Mouse (Mus musculus): ENCODE measurements around the gene Bnipl. TPM values are rescaled to one million over a fixed set of nuclear protein-coding genes. Genes with fewer than 3 reads are reported as not detected.
"Not testable (repeated sequence)": the region's sequence is repeated elsewhere in the genome, so short reads cannot be mapped to it uniquely, and the experiment has no call there.

The Bnipl gene
- polyA plus RNA-seq, 1 experiment from 2014 or later, result 4.6 TPM

- H3K9me3 ChIP-seq (ENCODE audit: control insufficient read depth, low read length); ATAC-seq (ENCODE audit: low read depth); H3K4me2 ChIP-seq (ENCODE audit: low read depth, low read length); H3K4me3 ChIP-seq (ENCODE audit: low read length); H3K27me3 ChIP-seq (ENCODE audit: control insufficient read depth, insufficient read depth, low read depth, low read length); H3K36me3 ChIP-seq (ENCODE audit: control insufficient read depth, insufficient read depth, low read length); H3K4me1 ChIP-seq (replicated peaks; ENCODE audit: control insufficient read depth, insufficient read depth, low read length); H3K27ac ChIP-seq (ENCODE audit: low read length); H3K9ac ChIP-seq (ENCODE audit: low read length): not testable (repeated sequence)
- 93% methylated on average over 7 of the region's 10 CpGs for WGBS
These were observed 37.9 kb downstream of the Bnipl start for GRCm38 (mm10) chr3:95212889-95213608.

- Histone ChIP-seq H3K36me3 (ENCODE audit: control insufficient read depth, insufficient read depth, low read length) (peaks cover 13% of the 10 kb centered on the region), H3K27ac (ENCODE audit: low read length) (no peak overlapping the region), H3K4me2 (ENCODE audit: low read depth, low read length) (no peak overlapping the region), H3K27me3 (ENCODE audit: control insufficient read depth, insufficient read depth, low read depth, low read length) (no peaks in the 10 kb centered on the region), H3K4me3 (ENCODE audit: low read length) (no peak overlapping the region), H3K9me3 (ENCODE audit: control insufficient read depth, low read length) (no peaks in the 10 kb centered on the region), H3K4me1 (replicated peaks; ENCODE audit: control insufficient read depth, insufficient read depth, low read length) (no peaks in the 10 kb centered on the region), H3K9ac (ENCODE audit: low read length) (no peak overlapping the region)
- ATAC-seq (ENCODE audit: low read depth), result no peak
- WGBS, result 77% methylated on average over 2 of the region's 2 CpGs
These were observed 40.4 kb downstream of the Bnipl start for GRCm38 (mm10) chr3:95210585-95210984.

- ATAC-seq (ENCODE audit: low read depth), result no peak
- Histone ChIP-seq H3K4me2 (ENCODE audit: low read depth, low read length) (no peak overlapping the region), H3K9me3 (ENCODE audit: control insufficient read depth, low read length) (no peaks in the 10 kb centered on the region), H3K9ac (ENCODE audit: low read length) (no peak overlapping the region), H3K27ac (ENCODE audit: low read length) (no peak overlapping the region), H3K4me3 (ENCODE audit: low read length) (no peak overlapping the region), H3K4me1 (replicated peaks; ENCODE audit: control insufficient read depth, insufficient read depth, low read length) (no peaks in the 10 kb centered on the region), H3K27me3 (ENCODE audit: control insufficient read depth, insufficient read depth, low read depth, low read length) (no peaks in the 10 kb centered on the region), H3K36me3 (ENCODE audit: control insufficient read depth, insufficient read depth, low read length) (peaks cover 19% of the 10 kb centered on the region)
- 80% methylated on average over 4 of the region's 4 CpGs for WGBS
These were observed 42.7 kb downstream of the Bnipl start for GRCm38 (mm10) chr3:95208286-95208685.

- no peaks in the 10 kb centered on the region for H3K9me3 ChIP-seq (ENCODE audit: control insufficient read depth, low read length)
- H3K4me1 ChIP-seq (replicated peaks; ENCODE audit: control insufficient read depth, insufficient read depth, low read length), result no peaks in the 10 kb centered on the region
- 92% methylated on average over 6 of the region's 6 CpGs for WGBS
- no peak for ATAC-seq (ENCODE audit: low read depth)
- H3K27ac ChIP-seq (ENCODE audit: low read length), result no peak overlapping the region
- H3K36me3 ChIP-seq (ENCODE audit: control insufficient read depth, insufficient read depth, low read length), result peaks cover 53% of the 10 kb centered on the region
- H3K27me3 ChIP-seq (ENCODE audit: control insufficient read depth, insufficient read depth, low read depth, low read length), result no peaks in the 10 kb centered on the region
- no peak overlapping the region for H3K4me3 ChIP-seq (ENCODE audit: low read length)
- H3K4me2 ChIP-seq (ENCODE audit: low read depth, low read length), result no peak overlapping the region
- no peak overlapping the region for H3K9ac ChIP-seq (ENCODE audit: low read length)
These were observed 47.1 kb downstream of the Bnipl start for GRCm38 (mm10) chr3:95203880-95204279.

- no peak overlapping the region for H3K4me3 ChIP-seq (ENCODE audit: low read length)
These were observed 50.4 kb downstream of the Bnipl start for GRCm38 (mm10) chr3:95200562-95200961.

GRCm38 (mm10) chr3:95200132-95200531 lies 50.9 kb downstream of the Bnipl start:
- no peak overlapping the region for H3K27ac ChIP-seq (ENCODE audit: low read length)
- no peak overlapping the region for H3K9ac ChIP-seq (ENCODE audit: low read length)
- no peak for ATAC-seq (ENCODE audit: low read depth)
- H3K9me3 ChIP-seq (ENCODE audit: control insufficient read depth, low read length), result no peaks in the 10 kb centered on the region
- peaks cover 73% of the 10 kb centered on the region for H3K36me3 ChIP-seq (ENCODE audit: control insufficient read depth, insufficient read depth, low read length)
- H3K4me2 ChIP-seq (ENCODE audit: low read depth, low read length), result no peak overlapping the region
- 81% methylated on average over 7 of the region's 7 CpGs for WGBS
- H3K27me3 ChIP-seq (ENCODE audit: control insufficient read depth, insufficient read depth, low read depth, low read length), result no peaks in the 10 kb centered on the region
- H3K4me3 ChIP-seq (ENCODE audit: low read length), result no peak overlapping the region
- no peaks in the 10 kb centered on the region for H3K4me1 ChIP-seq (replicated peaks; ENCODE audit: control insufficient read depth, insufficient read depth, low read length)

More at GRCm38 (mm10) chr3:95200562-95200961, 50.4 kb downstream of the Bnipl start:
- Histone ChIP-seq H3K27ac (ENCODE audit: low read length) (no peak overlapping the region), H3K9ac (ENCODE audit: low read length) (no peak overlapping the region), H3K36me3 (ENCODE audit: control insufficient read depth, insufficient read depth, low read length) (peaks cover 70% of the 10 kb centered on the region), H3K4me2 (ENCODE audit: low read depth, low read length) (no peak overlapping the region), H3K27me3 (ENCODE audit: control insufficient read depth, insufficient read depth, low read depth, low read length) (no peaks in the 10 kb centered on the region), H3K9me3 (ENCODE audit: control insufficient read depth, low read length) (no peaks in the 10 kb centered on the region), H3K4me1 (replicated peaks; ENCODE audit: control insufficient read depth, insufficient read depth, low read length) (no peaks in the 10 kb centered on the region)
- WGBS, result 85% methylated on average over 2 of the region's 2 CpGs
- no peak for ATAC-seq (ENCODE audit: low read depth)

GRCm38 (mm10) chr3:95199101-95199500 lies 51.9 kb downstream of the Bnipl start:
- H3K9me3 ChIP-seq (ENCODE audit: control insufficient read depth, low read length), result no peaks in the 10 kb centered on the region
- no peak overlapping the region for H3K27ac ChIP-seq (ENCODE audit: low read length)
- H3K4me1 ChIP-seq (replicated peaks; ENCODE audit: control insufficient read depth, insufficient read depth, low read length), result no peaks in the 10 kb centered on the region
- 65% methylated on average over 1 of the region's 1 CpGs for WGBS
- peaks cover 67% of the 10 kb centered on the region for H3K36me3 ChIP-seq (ENCODE audit: control insufficient read depth, insufficient read depth, low read length)
- no peak for ATAC-seq (ENCODE audit: low read depth)
- no peak overlapping the region for H3K9ac ChIP-seq (ENCODE audit: low read length)
- no peak overlapping the region for H3K4me2 ChIP-seq (ENCODE audit: low read depth, low read length)
- no peak overlapping the region for H3K4me3 ChIP-seq (ENCODE audit: low read length)
- no peaks in the 10 kb centered on the region for H3K27me3 ChIP-seq (ENCODE audit: control insufficient read depth, insufficient read depth, low read depth, low read length)

- no peak overlapping the region for H3K27ac ChIP-seq (ENCODE audit: low read length)
- no peaks in the 10 kb centered on the region for H3K27me3 ChIP-seq (ENCODE audit: control insufficient read depth, insufficient read depth, low read depth, low read length)
- peaks cover 48% of the 10 kb centered on the region for H3K36me3 ChIP-seq (ENCODE audit: control insufficient read depth, insufficient read depth, low read length)
- no peak for ATAC-seq (ENCODE audit: low read depth)
- H3K9me3 ChIP-seq (ENCODE audit: control insufficient read depth, low read length), result no peaks in the 10 kb centered on the region
- no peak overlapping the region for H3K4me3 ChIP-seq (ENCODE audit: low read length)
- no peaks in the 10 kb centered on the region for H3K4me1 ChIP-seq (replicated peaks; ENCODE audit: control insufficient read depth, insufficient read depth, low read length)
- no peak overlapping the region for H3K4me2 ChIP-seq (ENCODE audit: low read depth, low read length)
- H3K9ac ChIP-seq (ENCODE audit: low read length), result no peak overlapping the region
- 84% methylated on average over 2 of the region's 2 CpGs for WGBS
These were observed 55.2 kb downstream of the Bnipl start for GRCm38 (mm10) chr3:95195772-95196171.

- Histone ChIP-seq H3K27ac (ENCODE audit: low read length) (no peak overlapping the region), H3K4me1 (replicated peaks; ENCODE audit: control insufficient read depth, insufficient read depth, low read length) (no peaks in the 10 kb centered on the region), H3K4me2 (ENCODE audit: low read depth, low read length) (no peak overlapping the region), H3K4me3 (ENCODE audit: low read length) (no peak overlapping the region), H3K9ac (ENCODE audit: low read length) (no peak overlapping the region), H3K27me3 (ENCODE audit: control insufficient read depth, insufficient read depth, low read depth, low read length) (no peaks in the 10 kb centered on the region), H3K9me3 (ENCODE audit: control insufficient read depth, low read length) (no peaks in the 10 kb centered on the region), H3K36me3 (ENCODE audit: control insufficient read depth, insufficient read depth, low read length) (peaks cover 41% of the 10 kb centered on the region)
- no peak for ATAC-seq (ENCODE audit: low read depth)
- WGBS, result 80% methylated on average over 6 of the region's 6 CpGs
These were observed 56.3 kb downstream of the Bnipl start for GRCm38 (mm10) chr3:95194721-95195135.
